Mouse (Mus musculus): ENCODE results near the gene Hcfc1r1. TPM values are rescaled to one million over a fixed set of nuclear protein-coding genes. Genes with fewer than 3 reads are reported as not detected.

The Hcfc1r1 gene
- polyA plus RNA-seq, 1 experiment from 2014 or later, result 108 TPM

Other genes starting within 250 kb of the Hcfc1r1 start
- gene Vmn2r117, start 193.9 kb upstream of the Hcfc1r1 start, polyA plus RNA-seq (2015; fragmentation: Nextera tagmentation; extraction: Ambion mirVana), result not detected in 2 replicates
- 17.7 and 18.2 TPM in 2 replicates for gene Zfp213, start 109.4 kb upstream of the Hcfc1r1 start, polyA plus RNA-seq (2015; fragmentation: Nextera tagmentation; extraction: Ambion mirVana)
- 28.2 and 28.3 TPM in 2 replicates for gene Zfp13, start 74.1 kb upstream of the Hcfc1r1 start, polyA plus RNA-seq (2015; fragmentation: Nextera tagmentation; extraction: Ambion mirVana)
- 0.13 and 0.22 TPM in 2 replicates for gene Zscan10, start 72.7 kb upstream of the Hcfc1r1 start, polyA plus RNA-seq (2015; fragmentation: Nextera tagmentation; extraction: Ambion mirVana)
- 1.2 and 1.7 TPM in 2 replicates for gene Mmp25, start 28.3 kb upstream of the Hcfc1r1 start, polyA plus RNA-seq (2015; fragmentation: Nextera tagmentation; extraction: Ambion mirVana)
- gene Bicdl2, start 13.1 kb upstream of the Hcfc1r1 start, polyA plus RNA-seq (2015; fragmentation: Nextera tagmentation; extraction: Ambion mirVana), result 0.10 TPM in 1 of 2 replicates, not detected in the other
- 47.2 and 50.2 TPM in 2 replicates for gene Thoc6, start 286 bp downstream of the Hcfc1r1 start, polyA plus RNA-seq (2015; fragmentation: Nextera tagmentation; extraction: Ambion mirVana)
- 2.7 and 3.4 TPM in 2 replicates for gene Tnfrsf12a, start 3.9 kb downstream of the Hcfc1r1 start, polyA plus RNA-seq (2015; fragmentation: Nextera tagmentation; extraction: Ambion mirVana)
- 0.61 and 0.85 TPM in 2 replicates for gene Cldn6, start 5.7 kb downstream of the Hcfc1r1 start, polyA plus RNA-seq (2015; fragmentation: Nextera tagmentation; extraction: Ambion mirVana)
- gene Cldn9, start 10.4 kb downstream of the Hcfc1r1 start, polyA plus RNA-seq (2015; fragmentation: Nextera tagmentation; extraction: Ambion mirVana), result 1.4 and 2.5 TPM in 2 replicates
- 0.06 and 0.27 TPM in 2 replicates for gene 1520401A03Rik, start 49.2 kb downstream of the Hcfc1r1 start, polyA plus RNA-seq (2015; fragmentation: Nextera tagmentation; extraction: Ambion mirVana)
- 18.0 and 18.8 TPM in 2 replicates for gene Pkmyt1, start 52.7 kb downstream of the Hcfc1r1 start, polyA plus RNA-seq (2015; fragmentation: Nextera tagmentation; extraction: Ambion mirVana)
- gene Paqr4, start 67.3 kb downstream of the Hcfc1r1 start, polyA plus RNA-seq (2015; fragmentation: Nextera tagmentation; extraction: Ambion mirVana), result 54.3 and 58.2 TPM in 2 replicates
- 0.55 and 0.83 TPM in 2 replicates for gene Kremen2, start 72.2 kb downstream of the Hcfc1r1 start, polyA plus RNA-seq (2015; fragmentation: Nextera tagmentation; extraction: Ambion mirVana)
- 224 and 228 TPM in 2 replicates for gene Flywch1, start 98.0 kb downstream of the Hcfc1r1 start, polyA plus RNA-seq (2015; fragmentation: Nextera tagmentation; extraction: Ambion mirVana)
- 68.1 and 79.0 TPM in 2 replicates for gene Flywch2, start 112.5 kb downstream of the Hcfc1r1 start, polyA plus RNA-seq (2015; fragmentation: Nextera tagmentation; extraction: Ambion mirVana)
- 583 TPM in 2 replicates for gene Srrm2, start 116.9 kb downstream of the Hcfc1r1 start, polyA plus RNA-seq (2015; fragmentation: Nextera tagmentation; extraction: Ambion mirVana)
- gene Elob, start 155.5 kb downstream of the Hcfc1r1 start, polyA plus RNA-seq (2015; fragmentation: Nextera tagmentation; extraction: Ambion mirVana), result 1,330 and 1,360 TPM in 2 replicates
- gene Prss33, start 162.5 kb downstream of the Hcfc1r1 start, polyA plus RNA-seq (2015; fragmentation: Nextera tagmentation; extraction: Ambion mirVana), result 0.30 TPM in 2 replicates
- gene Prss32, start 170.3 kb downstream of the Hcfc1r1 start, polyA plus RNA-seq (2015; fragmentation: Nextera tagmentation; extraction: Ambion mirVana), result not detected in 2 replicates
- 0.86 and 0.98 TPM in 2 replicates for gene Prss41, start 170.6 kb downstream of the Hcfc1r1 start, polyA plus RNA-seq (2015; fragmentation: Nextera tagmentation; extraction: Ambion mirVana)
- not detected in 2 replicates for gene Prss21, start 194.5 kb downstream of the Hcfc1r1 start, polyA plus RNA-seq (2015; fragmentation: Nextera tagmentation; extraction: Ambion mirVana)
- not detected in 2 replicates for gene Dcpp1, start 207.3 kb downstream of the Hcfc1r1 start, polyA plus RNA-seq (2015; fragmentation: Nextera tagmentation; extraction: Ambion mirVana)
- gene Dcpp2, start 207.3 kb downstream of the Hcfc1r1 start, polyA plus RNA-seq (2015; fragmentation: Nextera tagmentation; extraction: Ambion mirVana), result not detected in 2 replicates
- gene Dcpp3, start 243.9 kb downstream of the Hcfc1r1 start, polyA plus RNA-seq (2015; fragmentation: Nextera tagmentation; extraction: Ambion mirVana), result not detected in 2 replicates

Data from hindbrain, embryonic 13.5 days (tissue).